Mouse (Mus musculus) kidney, adult 2 months (tissue): Measurements from ENCODE around the gene Gm9837. TPM values are rescaled to one million over a fixed set of nuclear protein-coding genes. Genes with fewer than 3 reads are reported as not detected.
A peak's percentile ranks its signal among the peaks of the same experiment; 100 is the strongest.

Experiments used
- DNase-seq: peaks from one replicate; pipeline ENCODE4 v3.0.0; 2021
- H3K27ac ChIP-seq: fragments of 200-500 bp; 2 replicates; pipeline ENCODE4 v1.5.1; 2012; ENCODE audit warnings: low read depth, low read length, control low read depth, inconsistent platforms; ENCODE audit not compliant: insufficient read depth
- H3K27me3 ChIP-seq: fragments of 200-500 bp; replicated peaks from 2 replicates; pipeline ENCODE4 v1.6.1; 2012; ENCODE audit warnings: mild to moderate bottlenecking, moderate library complexity, low read length, inconsistent platforms; ENCODE audit not compliant: control insufficient read depth, insufficient read depth
- H3K36me3 ChIP-seq: fragments of 200-500 bp; 2 replicates; pipeline ENCODE4 v1.6.1; 2012; ENCODE audit warnings: mild to moderate bottlenecking, moderate library complexity, low read length, inconsistent platforms; ENCODE audit not compliant: control insufficient read depth, insufficient read depth
- H3K4me1 ChIP-seq: fragments of 200-500 bp; 2 replicates; pipeline ENCODE4 v1.6.1; 2011; ENCODE audit warnings: low read length; ENCODE audit not compliant: control insufficient read depth, insufficient read depth
- H3K4me3 ChIP-seq: fragments of 200-500 bp; 2 replicates; pipeline ENCODE4 v1.5.1; 2011; ENCODE audit warnings: mild to moderate bottlenecking, low read depth, low read length, control low read depth; ENCODE audit not compliant: insufficient read depth
- CTCF ChIP-seq: fragments of 200-500 bp; conservative IDR thresholded peaks from 2 replicates; pipeline ENCODE4 v1.5.1; 2011; ENCODE audit warnings: low read depth, mild to moderate bottlenecking, control low read depth, low read length, moderate library complexity, mixed read lengths; ENCODE audit not compliant: insufficient read depth, insufficient read length
- POLR2A ChIP-seq: fragments of 200-500 bp; IDR thresholded peaks from one replicate; pipeline ENCODE4 v1.6.1; 2011; ENCODE audit warnings: low read depth, low read length, control low read depth
- WGBS: fragments of 180-500 bp; shearing (Covaris S2); methylation state at CpG from one replicate; pipeline ENCODE4 v1.1.7; 2018; 5-methylcytosine and 5-hydroxymethylcytosine counted together
- polyA plus RNA-seq: library from polyadenylated mRNA; depleted of rRNA; stranded (reverse); fragments of >200 nt; gene quantifications from 2 replicates; pipeline ENCODE4 v1.2.3, GENCODE M21; 2012; rRNA removed

Gene Gm9837
- polyA plus RNA-seq, 1 experiment, result not detected

- Histone ChIP-seq H3K4me3 (no peak overlapping the region), H3K4me1 (peaks cover 13% of the 10 kb centered on the region), H3K36me3 (peaks cover 2% of the 10 kb centered on the region), H3K27me3 (no peaks in the 10 kb centered on the region), H3K27ac (no peak overlapping the region)
- DNase-seq, result no peak
- 54% methylated on average over 3 of the region's 3 CpGs for WGBS
- no peak for TF ChIP-seq CTCF
- no peak for TF ChIP-seq POLR2A
These were observed 45.0 kb downstream of the Gm9837 start for GRCm38 (mm10) chr11:53425251-53425650.

- no peak overlapping the region for H3K27ac ChIP-seq
- H3K4me1 ChIP-seq, result peaks cover 13% of the 10 kb centered on the region
- H3K27me3 ChIP-seq, result no peaks in the 10 kb centered on the region
- no peak for TF ChIP-seq CTCF
- no peak for TF ChIP-seq POLR2A
- 58% methylated on average over 2 of the region's 2 CpGs for whole genome bisulfite sequencing
- H3K36me3 ChIP-seq, result peaks cover 2% of the 10 kb centered on the region
- peak; percentile 24 for DNase-seq
- H3K4me3 ChIP-seq, result no peak overlapping the region
These were observed 45.5 kb downstream of the Gm9837 start for GRCm38 (mm10) chr11:53424826-53425225.

- Histone ChIP-seq H3K27ac (no peak within 1 kb of the TSS), H3K4me3 (no peak within 1 kb of the TSS), H3K4me1 (peaks cover 3% of the 10 kb centered on the region; the same call in 1 of the 2 replicates), H3K36me3 (no peaks in the 10 kb centered on the region; the same call in none of the 2 replicates), H3K27me3 (no peaks in the 10 kb centered on the region)
- peak; percentile 63 for DNase-seq
- WGBS, result 41% methylated on average over 4 of the region's 4 CpGs
- no peak for TF ChIP-seq POLR2A
- TF ChIP-seq CTCF, result 0 out of 2 replicates have a peak, but pooled peaks have one; percentile 3
These were observed 47.2 kb downstream of the Gm9837 start, which contains the start of gene Leap2 for GRCm38 (mm10) chr11:53423036-53423435. Leap2 (minus strand) TSS chr11:53423170.

Other genes starting within 250 kb of the Gm9837 start
- 21.1 and 24.8 TPM in 2 replicates for gene Hspa4, start 170.0 kb downstream of the Gm9837 start, polyA plus RNA-seq
- gene Zcchc10, start 145.8 kb downstream of the Gm9837 start, polyA plus RNA-seq, result 4.9 and 5.0 TPM in 2 replicates
- gene Aff4, start 119.6 kb downstream of the Gm9837 start, polyA plus RNA-seq, result 18.0 and 18.7 TPM in 2 replicates
- gene Leap2, start 47.3 kb downstream of the Gm9837 start, polyA plus RNA-seq, result not detected in 2 replicates
- 1,048 and 1,200 TPM in 2 replicates for gene Uqcrq, start 39.6 kb downstream of the Gm9837 start, polyA plus RNA-seq
- 0.29 and 0.42 TPM in 2 replicates for gene Gdf9, start 39.5 kb downstream of the Gm9837 start, polyA plus RNA-seq
- 0.05 and 0.10 TPM in 2 replicates for gene Gm10447, start 13.4 kb downstream of the Gm9837 start, polyA plus RNA-seq
- 0.88 and 1.2 TPM in 2 replicates for gene Shroom1, start 13.3 kb downstream of the Gm9837 start, polyA plus RNA-seq
- not detected in 2 replicates for gene Gm9945, start 9.7 kb upstream of the Gm9837 start, polyA plus RNA-seq
- gene Sowaha, start 9.8 kb upstream of the Gm9837 start, polyA plus RNA-seq, result 0.84 and 1.8 TPM in 2 replicates
- 15.6 and 16.3 TPM in 2 replicates for gene Sept8, start 48.8 kb upstream of the Gm9837 start, polyA plus RNA-seq
- 7.4 and 7.5 TPM in 2 replicates for gene Kif3a, start 96.9 kb upstream of the Gm9837 start, polyA plus RNA-seq
- gene Il4, start 148.2 kb upstream of the Gm9837 start, polyA plus RNA-seq, result not detected in 2 replicates
- gene Il13, start 164.2 kb upstream of the Gm9837 start, polyA plus RNA-seq, result not detected in 2 replicates
- gene Rad50, start 236.8 kb upstream of the Gm9837 start, polyA plus RNA-seq, result 3.0 and 4.0 TPM in 2 replicates